Mouse (Mus musculus): Measurements from ENCODE around the gene Kcnip4.

GRCm38 (mm10) chr5:48989145-48989659 lies 535.5 kb downstream of the Kcnip4 start:
- no peak for TF ChIP-seq TAL1 (IDR thresholded peaks at IDR 0.05; ENCODE audit: low read length)
- no peak for TF ChIP-seq GATA1 (IDR thresholded peaks at IDR 0.05; ENCODE audit: low read length)
